ENCODE assay signal across 26 mouse cellular contexts in genomic region chr9:69404671-69405070, GRCm38 (mm10). TPM values are rescaled to one million over a fixed set of nuclear protein-coding genes. Genes with fewer than 3 reads are reported as not detected.
DNase-seq lines count a peak whose midpoint lies in the region; ATAC-seq and TF ChIP-seq lines count a peak whose summit lies in the region.
"Had no signal": no experiment of that assay in that cellular context is flagged by ENCODE, and none has a peak within 500 bp of the region (broad histone marks: within the 10 kb centered on the region; RNA-seq: fewer than 3 reads in every experiment).

No protein-coding gene starts in this region.

- no peak overlapping the region for H3K4me3 ChIP-seq in forebrain, embryonic 14.5 days (ENCODE audit: low read depth, low read length)
- H3K4me3 ChIP-seq in forebrain, embryonic 11.5 days (ENCODE audit: low read depth, low read length): no peak overlapping the region
- no peak overlapping the region for H3K4me3 ChIP-seq in midbrain, postnatal 0 days (ENCODE audit: low read depth, low read length)
- H3K4me3 ChIP-seq in midbrain, embryonic 16.5 days (ENCODE audit: low read depth, low read length): no peak overlapping the region
- H3K4me3 ChIP-seq: embryonic facial prominence, embryonic 12.5 days; embryonic facial prominence, embryonic 15.5 days; forebrain, embryonic 12.5 days; heart, embryonic 12.5 days; heart, embryonic 15.5 days; hindbrain, embryonic 10.5 days; hindbrain, embryonic 13.5 days; intestine, embryonic 15.5 days had no signal

- H3K4me1 ChIP-seq in forebrain, embryonic 14.5 days (ENCODE audit: control insufficient read depth, insufficient read depth, low read length): no peaks in the 10 kb centered on the region
- no peaks in the 10 kb centered on the region for H3K4me1 ChIP-seq in forebrain, embryonic 11.5 days (replicated peaks; ENCODE audit: control insufficient read depth, insufficient read depth, low read length)
- H3K4me1 ChIP-seq in midbrain, postnatal 0 days (ENCODE audit: insufficient read depth, low read length): no peaks in the 10 kb centered on the region
- no peaks in the 10 kb centered on the region for H3K4me1 ChIP-seq in midbrain, embryonic 16.5 days (ENCODE audit: control insufficient read depth, insufficient read depth, low read length)
- H3K4me1 ChIP-seq: embryonic facial prominence, embryonic 12.5 days; embryonic facial prominence, embryonic 15.5 days; forebrain, embryonic 12.5 days; heart, embryonic 12.5 days; heart, embryonic 15.5 days; hindbrain, embryonic 10.5 days; hindbrain, embryonic 13.5 days; intestine, embryonic 15.5 days had no signal

- no peak for ATAC-seq in forebrain, embryonic 14.5 days
- ATAC-seq in forebrain, embryonic 11.5 days (replicated peaks; ENCODE audit: low FRiP score): no peak
- no peak for ATAC-seq in midbrain, postnatal 0 days (ENCODE audit: low FRiP score)
- no peak for ATAC-seq in midbrain, embryonic 16.5 days
- ATAC-seq: forebrain, embryonic 16.5 days; hindbrain, embryonic 16.5 days; intestine, embryonic 15.5 days had no signal

- no peak overlapping the region for H3K4me2 ChIP-seq in forebrain, embryonic 14.5 days (ENCODE audit: low read length)
- no peak overlapping the region for H3K4me2 ChIP-seq in forebrain, embryonic 11.5 days (ENCODE audit: low read depth, low read length, severe bottlenecking)
- no peak overlapping the region for H3K4me2 ChIP-seq in midbrain, postnatal 0 days (ENCODE audit: low read depth, low read length, poor library complexity, severe bottlenecking)
- no peak overlapping the region for H3K4me2 ChIP-seq in midbrain, embryonic 16.5 days (ENCODE audit: low read length)
- H3K4me2 ChIP-seq: embryonic facial prominence, embryonic 12.5 days; embryonic facial prominence, embryonic 15.5 days; forebrain, embryonic 12.5 days; heart, embryonic 12.5 days; heart, embryonic 15.5 days; hindbrain, embryonic 13.5 days; intestine, embryonic 15.5 days had no signal

- no peaks in the 10 kb centered on the region for H3K9me3 ChIP-seq in forebrain, embryonic 14.5 days (replicated peaks; ENCODE audit: control insufficient read depth, low read length)
- no peaks in the 10 kb centered on the region for H3K9me3 ChIP-seq in forebrain, embryonic 11.5 days (ENCODE audit: control insufficient read depth, low read length)
- H3K9me3 ChIP-seq in midbrain, postnatal 0 days (ENCODE audit: low read length): no peaks in the 10 kb centered on the region
- H3K9me3 ChIP-seq in midbrain, embryonic 16.5 days (replicated peaks; ENCODE audit: control insufficient read depth, low read length, poor library complexity, severe bottlenecking): no peaks in the 10 kb centered on the region
- H3K9me3 ChIP-seq: embryonic facial prominence, embryonic 12.5 days; embryonic facial prominence, embryonic 15.5 days; forebrain, embryonic 12.5 days; heart, embryonic 12.5 days; heart, embryonic 15.5 days; hindbrain, embryonic 10.5 days; hindbrain, embryonic 13.5 days; intestine, embryonic 15.5 days had no signal

- peaks cover 5% of the 10 kb centered on the region; the same call in 1 of the 2 replicates for H3K36me3 ChIP-seq in forebrain, embryonic 14.5 days (ENCODE audit: control insufficient read depth, insufficient read depth, low read length)
- no peaks in the 10 kb centered on the region for H3K36me3 ChIP-seq in forebrain, embryonic 11.5 days (ENCODE audit: control insufficient read depth, insufficient read depth, low read length)
- H3K36me3 ChIP-seq in midbrain, postnatal 0 days (ENCODE audit: insufficient read depth, low read length): no peaks in the 10 kb centered on the region
- H3K36me3 ChIP-seq in midbrain, embryonic 16.5 days (ENCODE audit: control insufficient read depth, insufficient read depth, low read length): no peaks in the 10 kb centered on the region; the same call in 1 of the 2 replicates
- H3K36me3 ChIP-seq: heart, embryonic 12.5 days; intestine, embryonic 15.5 days had no signal

- TF ChIP-seq CTCF in midbrain, postnatal 0 days (IDR thresholded peaks at IDR 0.05): no peak

- no peak overlapping the region for H3K27ac ChIP-seq in forebrain, embryonic 14.5 days (ENCODE audit: low read depth, low read length)
- H3K27ac ChIP-seq in forebrain, embryonic 11.5 days (ENCODE audit: low read depth, low read length): no peak overlapping the region
- H3K27ac ChIP-seq in midbrain, postnatal 0 days (ENCODE audit: low read depth, low read length): no peak overlapping the region
- H3K27ac ChIP-seq in midbrain, embryonic 16.5 days (ENCODE audit: low read length): no peak overlapping the region
- H3K27ac ChIP-seq: embryonic facial prominence, embryonic 12.5 days; embryonic facial prominence, embryonic 15.5 days; forebrain, embryonic 12.5 days; heart, embryonic 15.5 days; hindbrain, embryonic 10.5 days; hindbrain, embryonic 13.5 days; intestine, embryonic 15.5 days had no signal

- peak; percentile 11 for DNase-seq in forebrain, embryonic 14.5 days (ENCODE audit: low spot score)
- no peak for DNase-seq in forebrain, embryonic 11.5 days (ENCODE audit: low spot score)
- DNase-seq in midbrain, postnatal 0 days (ENCODE audit: low spot score): peak; percentile 8
- DNase-seq in telencephalon, adult 2 months (ENCODE audit: low read depth, low spot score): peak; percentile 6
- DNase-seq in c-Kit-positive CD71-positive TER-119-positive erythroid progenitor cells, embryonic 14.5 days (ENCODE audit: low spot score): no peak
- DNase-seq: adrenal gland, adult 2 months; adrenal gland, postnatal 14 days; cerebellum, adult 11 months; cerebellum, adult 2 months; cerebellum, adult 9-11 months; cerebellum, postnatal 25 days; gastrocnemius, postnatal 14 days; heart, adult 18-20 months; heart, postnatal 10 days; heart, postnatal 36 days had no signal

- H3K9ac ChIP-seq in forebrain, embryonic 14.5 days (ENCODE audit: low read length): no peak overlapping the region
- no peak overlapping the region for H3K9ac ChIP-seq in forebrain, embryonic 11.5 days (ENCODE audit: low read length)
- H3K9ac ChIP-seq in midbrain, postnatal 0 days (replicated peaks; ENCODE audit: low read length, poor library complexity, severe bottlenecking): no peak overlapping the region
- H3K9ac ChIP-seq in midbrain, embryonic 16.5 days (ENCODE audit: low read depth, low read length): no peak overlapping the region
- H3K9ac ChIP-seq: embryonic facial prominence, embryonic 12.5 days; embryonic facial prominence, embryonic 15.5 days; forebrain, embryonic 12.5 days; heart, embryonic 12.5 days; heart, embryonic 15.5 days; hindbrain, embryonic 13.5 days; intestine, embryonic 15.5 days had no signal

- H3K27me3 ChIP-seq in forebrain, embryonic 14.5 days (replicated peaks; ENCODE audit: control insufficient read depth, insufficient read depth, low read length): no peaks in the 10 kb centered on the region
- H3K27me3 ChIP-seq in forebrain, embryonic 11.5 days (ENCODE audit: control insufficient read depth, insufficient read depth, low read length): no peaks in the 10 kb centered on the region
- H3K27me3 ChIP-seq in midbrain, postnatal 0 days (ENCODE audit: insufficient read depth, low read length): no peaks in the 10 kb centered on the region
- no peaks in the 10 kb centered on the region for H3K27me3 ChIP-seq in midbrain, embryonic 16.5 days (ENCODE audit: control insufficient read depth, insufficient read depth, low read depth, low read length)
- H3K27me3 ChIP-seq: embryonic facial prominence, embryonic 12.5 days; embryonic facial prominence, embryonic 15.5 days; forebrain, embryonic 12.5 days; heart, embryonic 12.5 days; heart, embryonic 15.5 days; hindbrain, embryonic 13.5 days; intestine, embryonic 15.5 days had no signal

- 48% methylated on average over 6 of the region's 6 CpGs for WGBS in forebrain, embryonic 14.5 days
- 77% methylated on average over 6 of the region's 6 CpGs for WGBS in forebrain, embryonic 11.5 days
- WGBS in midbrain, postnatal 0 days: 51% methylated on average over 6 of the region's 6 CpGs
- 61% methylated on average over 6 of the region's 6 CpGs for WGBS in midbrain, embryonic 16.5 days

RNA-seq across cellular contexts. Expression of gene Ice2, which starts 7.0 kb away (rescaled TPM):
- polyA plus RNA-seq in forebrain, embryonic 14.5 days (2014; fragmentation: Nextera tagmentation; extraction: Ambion mirVana): 12.9 and 13.8 TPM in 2 replicates
- polyA plus RNA-seq in forebrain, embryonic 11.5 days (2014; fragmentation: Nextera tagmentation; extraction: Ambion mirVana): 21.3 and 22.6 TPM in 2 replicates
- 7.3 and 8.9 TPM in 2 replicates for total RNA-seq in midbrain, postnatal 0 days (2014; rRNA removed)
- 4.9 and 5.0 TPM in 2 replicates for polyA plus RNA-seq in midbrain, postnatal 0 days (2015; fragmentation: Nextera tagmentation; extraction: Ambion mirVana)
- 9.8 and 11.7 TPM in 2 replicates for polyA plus RNA-seq in midbrain, embryonic 16.5 days (2015; fragmentation: Nextera tagmentation; extraction: Ambion mirVana)

RNA-seq across cellular contexts. Expression of gene Anxa2, which starts 48.7 kb away (rescaled TPM):
- 109 and 118 TPM in 2 replicates for polyA plus RNA-seq in forebrain, embryonic 14.5 days (2014; fragmentation: Nextera tagmentation; extraction: Ambion mirVana)
- 154 and 183 TPM in 2 replicates for polyA plus RNA-seq in forebrain, embryonic 11.5 days (2014; fragmentation: Nextera tagmentation; extraction: Ambion mirVana)
- total RNA-seq in midbrain, postnatal 0 days (2014; rRNA removed): 68.4 and 73.2 TPM in 2 replicates
- 69.2 and 79.1 TPM in 2 replicates for polyA plus RNA-seq in midbrain, postnatal 0 days (2015; fragmentation: Nextera tagmentation; extraction: Ambion mirVana)
- 95.3 and 96.4 TPM in 2 replicates for polyA plus RNA-seq in midbrain, embryonic 16.5 days (2015; fragmentation: Nextera tagmentation; extraction: Ambion mirVana)

Comparison
In these comparisons a context has a peak if more than half of its experiments do, and no peak if none do; other contexts are left out.
1. DNase-seq: peak in forebrain, embryonic 14.5 days (single experiment), midbrain, postnatal 0 days (single experiment) and telencephalon, adult 2 months (single experiment); none in forebrain, embryonic 11.5 days (single experiment) and c-Kit-positive CD71-positive TER-119-positive erythroid progenitor cells, embryonic 14.5 days (single experiment).